Mouse (Mus musculus) liver, adult 2 months (tissue): ENCODE results near the gene Klhdc8a. TPM values are rescaled to one million over a fixed set of nuclear protein-coding genes. Genes with fewer than 3 reads are reported as not detected.

ENCODE experiments used
- DNase-seq: peaks from one replicate; pipeline ENCODE4 v3.0.0-alpha.2; 2011; ENCODE audit warnings: low read depth, low spot score; ENCODE audit errors: extremely low read depth
- H3K27ac ChIP-seq: fragments of 200-500 bp; replicated peaks from 2 replicates; pipeline ENCODE4 v1.5.1; 2012; ENCODE audit warnings: low read depth, mild to moderate bottlenecking, control low read depth, inconsistent platforms, low read length; ENCODE audit not compliant: insufficient read depth
- H3K27me3 ChIP-seq: fragments of 200-500 bp; 2 replicates; pipeline ENCODE4 v1.6.1; 2012; ENCODE audit warnings: mild to moderate bottlenecking, moderate library complexity, low read length, inconsistent platforms; ENCODE audit not compliant: control insufficient read depth, insufficient read depth
- H3K36me3 ChIP-seq: fragments of 200-500 bp; 2 replicates; pipeline ENCODE4 v1.6.1; 2012; ENCODE audit warnings: low read length, inconsistent platforms; ENCODE audit not compliant: control insufficient read depth, insufficient read depth
- H3K4me1 ChIP-seq: fragments of 200-500 bp; 2 replicates; pipeline ENCODE4 v1.6.1; 2011; ENCODE audit warnings: low read length; ENCODE audit not compliant: control insufficient read depth, insufficient read depth
- H3K4me3 ChIP-seq: fragments of 200-500 bp; 2 replicates; pipeline ENCODE4 v1.5.1; 2011; ENCODE audit warnings: low read depth, mild to moderate bottlenecking, control low read depth, low read length, moderate library complexity; ENCODE audit not compliant: insufficient read depth
- H3K79me2 ChIP-seq: fragments of 200-500 bp; 2 replicates; pipeline ENCODE4 v1.6.1; 2012; ENCODE audit warnings: inconsistent platforms, mild to moderate bottlenecking, low read length, moderate library complexity; ENCODE audit not compliant: control insufficient read depth, insufficient read depth
- H3K9ac ChIP-seq: fragments of 200-500 bp; 2 replicates; pipeline ENCODE4 v1.6.1; 2012; ENCODE audit warnings: low read depth, mild to moderate bottlenecking, control low read depth, inconsistent platforms, low read length
- CTCF ChIP-seq: fragments of 200-500 bp; IDR thresholded peaks from 2 replicates; pipeline ENCODE4 v1.5.1; 2011; ENCODE audit warnings: low read depth, low read length, control low read depth
- POLR2A ChIP-seq: fragments of 200-500 bp; IDR thresholded peaks from 2 replicates; pipeline ENCODE4 v1.6.1; 2011; ENCODE audit warnings: low read length, control low read depth; ENCODE audit not compliant: insufficient read depth; ENCODE audit errors: extremely low read depth
- WGBS: fragments of 180-500 bp; shearing (Covaris S2); methylation state at CpG from one replicate; pipeline ENCODE4 v1.1.7; 2018; 5-methylcytosine and 5-hydroxymethylcytosine counted together
- polyA plus RNA-seq: library from polyadenylated mRNA; depleted of rRNA; stranded (reverse); fragments of >200 nt; gene quantifications from 2 replicates; pipeline ENCODE4 v1.2.3, GENCODE M21; 2012
- total RNA-seq: library from RNA; depleted of rRNA; stranded (reverse); fragments of >200 nt; gene quantifications from 2 replicates; pipeline ENCODE4 v1.2.3, GENCODE M21; 2014

Klhdc8a gene
- total and polyA plus RNA-seq, 2 experiments, result 0.18 to 1.2 TPM

DNA sequence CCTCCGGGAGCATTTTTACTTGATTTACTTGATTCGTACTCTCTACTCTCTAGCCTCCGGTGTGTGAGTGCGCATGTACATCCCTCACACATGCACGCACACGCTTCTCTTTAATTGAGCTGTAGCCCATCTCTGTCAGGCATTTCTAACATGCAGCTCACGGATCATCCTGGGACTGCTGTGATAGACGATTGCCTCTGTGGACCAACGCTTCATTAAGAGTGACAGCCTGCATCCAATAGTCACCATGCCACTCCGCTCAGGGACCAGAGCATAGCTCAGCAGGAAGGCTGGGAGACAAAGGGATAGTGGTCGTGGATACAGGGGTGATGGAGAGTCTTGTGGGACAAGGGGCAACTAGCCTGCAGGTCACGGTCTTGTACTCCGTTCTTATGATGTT is 15.4 kb upstream of the Klhdc8a start:
- Histone ChIP-seq H3K79me2 (no peaks in the 10 kb centered on the region), H3K4me3 (no peak overlapping the region), H3K27me3 (no peaks in the 10 kb centered on the region), H3K36me3 (no peaks in the 10 kb centered on the region), H3K4me1 (no peaks in the 10 kb centered on the region), H3K9ac (no peak overlapping the region), H3K27ac (no peak overlapping the region)
- no peak for TF ChIP-seq POLR2A
- no peak for TF ChIP-seq CTCF
- WGBS, result 93% methylated on average over 13 of the region's 13 CpGs
- no peak for DNase-seq

DNA sequence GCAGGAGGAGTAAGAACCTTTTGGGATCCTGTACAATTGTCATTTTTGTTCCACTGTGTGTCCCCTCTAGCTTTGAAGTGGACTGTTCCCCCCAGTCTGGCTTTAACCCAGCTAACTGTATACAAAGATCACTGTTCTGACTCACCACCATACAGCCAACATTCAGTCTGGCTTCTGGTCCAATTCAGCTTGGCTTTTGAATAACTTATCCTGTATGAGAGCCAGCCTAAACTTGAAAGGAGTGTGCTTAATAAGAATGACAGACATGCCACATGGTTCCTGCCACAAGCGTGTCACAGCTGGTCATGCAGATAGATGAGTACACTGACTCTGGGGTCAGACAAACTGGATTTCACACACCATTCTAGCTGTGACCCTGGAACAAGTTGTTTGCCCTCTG is 11.7 kb upstream of the Klhdc8a start:
- H3K4me1 ChIP-seq, result no peaks in the 10 kb centered on the region
- H3K79me2 ChIP-seq, result no peaks in the 10 kb centered on the region
- no peak overlapping the region for H3K9ac ChIP-seq
- no peak overlapping the region for H3K27ac ChIP-seq
- 0 out of 2 replicates have a peak, but pooled peaks cover 2% of the 10 kb centered on the region for H3K27me3 ChIP-seq
- no peak for DNase-seq
- WGBS, result 79% methylated on average over 1 of the region's 1 CpGs
- TF ChIP-seq POLR2A (no peak), CTCF (no peak)
- H3K4me3 ChIP-seq, result no peak overlapping the region
- H3K36me3 ChIP-seq, result no peaks in the 10 kb centered on the region

DNA sequence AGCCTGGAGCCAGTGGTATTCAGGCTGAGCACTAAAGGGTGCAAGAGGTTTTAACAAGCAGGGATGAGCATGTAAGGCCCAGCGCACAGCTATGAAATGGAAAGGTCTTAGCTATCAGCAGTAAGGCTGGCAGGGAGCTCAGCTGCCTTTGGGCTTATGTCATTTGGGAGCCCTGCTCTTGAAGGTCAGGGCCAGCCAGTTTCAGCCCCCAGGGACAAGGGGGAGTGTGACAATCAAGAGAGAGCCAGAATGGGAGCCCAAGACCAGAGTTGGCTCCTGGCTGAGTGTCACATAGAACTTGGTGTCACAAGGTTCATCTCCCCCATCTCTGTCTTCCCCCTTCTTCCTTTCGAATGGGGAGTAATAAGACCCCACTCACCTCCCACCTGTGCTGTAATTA is 11.0 kb upstream of the Klhdc8a start:
- Histone ChIP-seq H3K9ac (no peak overlapping the region), H3K27ac (no peak overlapping the region), H3K4me3 (no peak overlapping the region), H3K36me3 (no peaks in the 10 kb centered on the region), H3K27me3 (0 out of 2 replicates have a peak, but pooled peaks cover 2% of the 10 kb centered on the region), H3K79me2 (no peaks in the 10 kb centered on the region), H3K4me1 (no peaks in the 10 kb centered on the region)
- 85% methylated on average over 2 of the region's 2 CpGs for WGBS
- no peak for TF ChIP-seq CTCF
- TF ChIP-seq POLR2A, result no peak
- DNase-seq, result no peak

DNA sequence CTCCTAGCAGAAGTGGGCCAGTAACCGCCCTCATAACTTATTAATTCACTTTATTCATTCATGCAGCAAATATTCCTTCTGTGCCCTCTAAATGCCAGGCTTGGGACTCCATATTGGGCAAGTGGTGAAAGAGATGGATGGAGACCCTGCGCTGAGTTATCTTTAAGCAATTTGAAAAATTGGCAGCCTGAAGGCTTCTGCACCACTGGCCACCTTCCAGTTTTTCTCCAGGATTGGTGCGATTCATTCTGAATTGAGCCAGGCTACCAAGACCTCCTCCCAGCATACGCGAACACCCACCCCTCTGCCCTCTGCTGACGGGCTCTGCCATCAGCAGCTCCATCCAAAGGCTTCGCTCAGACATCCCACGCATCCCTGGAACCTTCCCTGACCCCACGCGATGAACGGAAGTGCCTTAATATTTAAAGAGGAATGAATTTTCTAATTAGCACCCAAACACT is 10.4 kb upstream of the Klhdc8a start:
- DNase-seq, result no peak
- WGBS, result 48% methylated on average over 11 of the region's 11 CpGs
- Histone ChIP-seq H3K4me3 (no peak overlapping the region), H3K27me3 (0 out of 2 replicates have a peak, but pooled peaks cover 2% of the 10 kb centered on the region), H3K79me2 (no peaks in the 10 kb centered on the region), H3K9ac (no peak overlapping the region), H3K27ac (no peak overlapping the region), H3K36me3 (no peaks in the 10 kb centered on the region), H3K4me1 (no peaks in the 10 kb centered on the region)
- no peak for TF ChIP-seq POLR2A
- no peak for TF ChIP-seq CTCF

DNA sequence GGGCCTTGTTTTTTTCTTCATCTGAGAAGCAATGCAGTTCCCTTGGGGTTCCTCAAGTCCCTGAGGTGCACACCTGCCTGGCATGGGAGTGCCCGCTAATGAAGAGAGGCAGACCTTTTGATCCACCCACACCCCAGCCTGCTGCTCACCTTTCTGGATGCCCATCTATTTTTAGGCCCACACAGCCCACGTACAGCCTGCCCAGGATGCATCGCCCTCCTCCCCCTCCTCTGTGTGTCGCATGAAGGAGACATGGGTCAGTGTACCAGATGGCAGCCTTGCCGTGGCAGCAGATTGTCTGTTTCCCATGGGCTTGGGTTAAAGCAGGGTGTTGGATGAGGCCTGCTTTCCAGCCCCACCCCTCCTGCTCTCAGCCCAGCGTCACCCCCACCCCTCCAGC is 8.5 kb upstream of the Klhdc8a start:
- no peak for DNase-seq
- Histone ChIP-seq H3K36me3 (no peaks in the 10 kb centered on the region), H3K4me3 (no peak overlapping the region), H3K27ac (no peak overlapping the region), H3K79me2 (no peaks in the 10 kb centered on the region), H3K4me1 (no peaks in the 10 kb centered on the region), H3K9ac (no peak overlapping the region), H3K27me3 (0 out of 2 replicates have a peak, but pooled peaks cover 2% of the 10 kb centered on the region)
- TF ChIP-seq CTCF (no peak), POLR2A (no peak)
- WGBS, result 96% methylated on average over 6 of the region's 6 CpGs

DNA sequence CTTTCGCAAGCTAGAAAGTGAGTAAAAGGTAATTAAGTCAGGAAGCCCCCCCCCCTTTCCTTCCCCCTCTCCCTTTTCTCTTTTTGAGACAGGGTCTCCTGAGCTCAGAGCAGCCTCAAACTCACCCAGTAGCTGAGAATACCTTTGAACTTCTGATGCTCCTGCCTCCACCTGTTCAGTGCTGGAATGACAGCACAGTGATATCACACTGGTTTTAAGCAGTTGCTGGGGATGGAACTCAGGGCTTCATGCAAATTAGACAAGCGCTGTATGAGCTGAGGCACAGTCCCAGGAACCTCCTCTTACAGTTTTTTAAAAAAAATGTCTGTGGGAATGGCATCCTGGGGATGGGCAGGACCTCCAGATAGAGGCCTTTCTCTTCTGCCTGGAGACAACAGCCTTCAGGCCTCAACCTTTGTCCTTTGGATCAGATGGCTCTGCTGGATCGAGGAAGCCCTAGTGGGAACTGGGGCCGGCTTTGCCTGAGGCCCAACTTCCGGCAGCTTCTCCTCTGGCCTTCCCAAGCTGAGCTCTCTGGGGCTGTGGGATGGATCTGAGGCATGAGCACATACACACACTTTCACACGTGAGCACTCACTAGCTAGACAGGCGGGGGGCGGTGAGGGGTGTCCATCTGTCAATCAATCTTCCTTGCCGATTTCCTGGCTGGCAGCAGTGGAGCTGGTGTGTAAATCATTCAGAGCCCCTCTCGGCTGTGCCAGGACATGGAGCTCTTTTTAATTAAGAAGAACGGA is 7.3 kb upstream of the Klhdc8a start:
- DNase-seq, result no peak
- H3K4me3 ChIP-seq, result no peak overlapping the region
- no peaks in the 10 kb centered on the region for H3K4me1 ChIP-seq
- H3K9ac ChIP-seq, result no peak overlapping the region
- 78% methylated on average over 11 of the region's 11 CpGs for WGBS
- H3K27ac ChIP-seq, result no peak overlapping the region
- H3K79me2 ChIP-seq, result no peaks in the 10 kb centered on the region
- H3K36me3 ChIP-seq, result no peaks in the 10 kb centered on the region
- H3K27me3 ChIP-seq, result 0 out of 2 replicates have a peak, but pooled peaks cover 2% of the 10 kb centered on the region
- TF ChIP-seq POLR2A, result no peak
- no peak for TF ChIP-seq CTCF
